Mouse (Mus musculus) kidney, postnatal 0 days (tissue): ENCODE measurements around the gene Bhlhe23. TPM values are rescaled to one million over a fixed set of nuclear protein-coding genes. Genes with fewer than 3 reads are reported as not detected.

Source experiments
- ATAC-seq: fragments of 200-750 bp; cut with Nextera tagmentation; replicated peaks from 2 replicates; pipeline ENCODE4 v1.8.0; 2017; ENCODE audit warnings: low read depth, moderate number of reproducible peaks, moderate TSS enrichment, moderate library complexity; ENCODE audit not compliant: low FRiP score
- DNase-seq: peaks from one replicate; pipeline ENCODE4 v3.0.0-alpha.2; 2016; ENCODE audit warnings: low spot score
- H3K27ac ChIP-seq: fragments of 300-500 bp; sonication (generic); 2 replicates; pipeline ENCODE4 v1.5.1; 2014; ENCODE audit warnings: mild to moderate bottlenecking
- H3K27me3 ChIP-seq: fragments of 300-500 bp; sonication (generic); 2 replicates; pipeline ENCODE4 v1.6.1; 2014; ENCODE audit warnings: low read length, mixed read lengths; ENCODE audit not compliant: insufficient read depth
- H3K36me3 ChIP-seq: fragments of 300-500 bp; sonication (generic); 2 replicates; pipeline ENCODE4 v1.6.1; 2014; ENCODE audit warnings: low read length, mixed read lengths; ENCODE audit not compliant: insufficient read depth
- H3K4me1 ChIP-seq: fragments of 300-500 bp; sonication (generic); replicated peaks from 2 replicates; pipeline ENCODE4 v1.6.1; 2014; ENCODE audit warnings: antibody characterized with exemption, low read length, mixed read lengths; ENCODE audit not compliant: insufficient read depth
- H3K4me2 ChIP-seq: fragments of 300-500 bp; sonication (generic); 2 replicates; pipeline ENCODE4 v1.6.1; 2014; ENCODE audit warnings: mild to moderate bottlenecking, low read length, moderate library complexity, mixed read lengths
- H3K4me3 ChIP-seq: fragments of 300-500 bp; sonication (generic); replicated peaks from 2 replicates; pipeline ENCODE4 v1.5.1; 2014; ENCODE audit warnings: low read depth, low read length
- H3K9ac ChIP-seq: fragments of 300-500 bp; sonication (generic); 2 replicates; pipeline ENCODE4 v1.6.1; 2014; ENCODE audit warnings: low read depth, low read length
- H3K9me3 ChIP-seq: fragments of 300-500 bp; sonication (generic); replicated peaks from 2 replicates; pipeline ENCODE4 v1.6.1; 2016; ENCODE audit warnings: low read length, inconsistent platforms, mixed read lengths
- CTCF ChIP-seq: IDR thresholded peaks from 2 replicates; pipeline ENCODE4 v1.5.1; 2016; ENCODE audit warnings: antibody characterized with exemption, low read depth, mild to moderate bottlenecking, moderate library complexity
- WGBS: fragments of 180-500 bp; shearing (Covaris S2); extraction: QIAGEN DNeasy Blood & Tissue Kit; methylation state at CpG from one replicate; pipeline ENCODE4 v1.1.7; 2014; 5-methylcytosine and 5-hydroxymethylcytosine counted together
- polyA plus RNA-seq: library from polyadenylated mRNA; unstranded; fragments of >200 nt; fragmentation: Nextera tagmentation; extraction: Ambion mirVana; gene quantifications from 2 replicates; pipeline ENCODE4 v1.2.1, GENCODE M21; 2015

Bhlhe23 gene
- polyA plus RNA-seq, 1 experiment from 2014 or later, result not detected

DNA sequence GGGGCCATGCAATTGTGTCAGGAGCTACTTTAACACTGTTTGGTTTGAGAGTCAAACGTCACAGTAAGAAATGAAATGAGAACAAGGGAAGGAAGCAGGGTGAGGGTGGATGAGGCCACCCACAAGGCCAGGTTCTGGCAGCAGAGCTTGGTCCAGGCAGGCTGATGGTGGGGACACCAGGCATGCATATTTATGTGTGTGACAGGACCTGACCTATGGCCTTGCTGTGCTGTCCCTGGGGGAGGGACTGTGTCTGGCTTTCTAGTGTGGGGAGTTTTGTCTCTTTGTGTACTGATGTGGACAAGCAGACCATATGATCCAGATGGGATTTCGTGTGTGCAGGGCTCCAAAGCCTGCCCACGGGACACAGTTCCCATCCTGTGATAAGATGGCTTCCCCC, 18.9 kb upstream of the Bhlhe23 start:
- Histone ChIP-seq H3K9ac (no peak overlapping the region), H3K27ac (no peak overlapping the region), H3K4me3 (no peak overlapping the region), H3K4me1 (no peaks in the 10 kb centered on the region), H3K36me3 (no peaks in the 10 kb centered on the region), H3K27me3 (no peaks in the 10 kb centered on the region), H3K4me2 (no peak overlapping the region), H3K9me3 (no peaks in the 10 kb centered on the region)
- DNase-seq (no peak), ATAC-seq (no peak)
- 50% methylated on average over 3 of the region's 3 CpGs for WGBS
- TF ChIP-seq CTCF, result no peak

DNA sequence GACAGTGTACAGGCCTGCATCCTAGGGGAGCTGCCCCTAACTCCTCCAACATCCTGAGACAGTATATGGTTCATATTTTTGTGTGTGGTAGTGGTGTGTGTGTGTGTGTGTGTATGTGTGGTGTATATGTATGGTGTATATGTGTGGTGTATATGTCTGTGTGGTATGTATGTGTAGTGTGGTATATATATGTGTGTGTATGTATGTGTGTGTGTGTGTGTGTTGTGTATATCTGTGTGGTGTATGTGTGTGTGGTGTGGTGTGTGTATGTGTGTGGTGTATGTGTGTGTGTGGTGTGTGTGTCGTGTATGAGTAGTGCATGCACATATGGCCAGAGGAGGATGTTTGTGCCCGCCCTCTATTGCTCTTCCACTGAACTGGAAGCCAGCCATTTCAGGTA, 17.7 kb upstream of the Bhlhe23 start:
- no peaks in the 10 kb centered on the region for H3K27me3 ChIP-seq
- H3K9me3 ChIP-seq, result no peaks in the 10 kb centered on the region
- no peak overlapping the region for H3K27ac ChIP-seq
- no peak overlapping the region for H3K9ac ChIP-seq
- DNase-seq (no peak), ATAC-seq (no peak)
- H3K4me3 ChIP-seq, result no peak overlapping the region
- no peak for TF ChIP-seq CTCF
- H3K4me1 ChIP-seq, result no peaks in the 10 kb centered on the region
- no peaks in the 10 kb centered on the region for H3K36me3 ChIP-seq
- WGBS, result 84% methylated on average over 2 of the region's 2 CpGs
- no peak overlapping the region for H3K4me2 ChIP-seq

DNA sequence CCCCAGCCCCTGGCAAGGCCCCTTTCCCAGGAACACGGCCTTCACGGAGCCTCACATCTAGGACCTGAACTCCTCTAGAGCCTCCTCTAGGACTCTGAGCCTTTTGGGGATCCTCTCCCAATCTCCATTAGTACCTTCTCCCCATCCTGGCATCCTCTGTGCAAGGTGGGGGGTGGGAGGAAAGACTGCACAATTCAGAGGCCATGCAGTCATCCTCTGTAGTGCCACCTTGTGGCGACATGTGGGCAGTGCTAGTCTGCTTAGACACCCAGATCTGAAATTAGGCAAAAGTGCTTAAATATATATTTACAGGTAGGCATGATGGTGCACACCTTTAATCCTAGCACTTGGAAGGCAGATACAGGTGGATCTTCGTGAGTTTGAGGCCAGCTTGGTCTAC, 15.0 kb upstream of the Bhlhe23 start:
- ATAC-seq (no peak), DNase-seq (peak; percentile 53)
- no peaks in the 10 kb centered on the region for H3K36me3 ChIP-seq
- peak; percentile 77 for TF ChIP-seq CTCF
- H3K9me3 ChIP-seq, result no peaks in the 10 kb centered on the region
- no peak overlapping the region for H3K27ac ChIP-seq
- no peak overlapping the region for H3K4me2 ChIP-seq
- no peak overlapping the region for H3K9ac ChIP-seq
- H3K27me3 ChIP-seq, result no peaks in the 10 kb centered on the region
- no peak overlapping the region for H3K4me3 ChIP-seq
- H3K4me1 ChIP-seq, result 0 out of 2 replicates have a peak, but pooled peaks cover 4% of the 10 kb centered on the region
- 43% methylated on average over 4 of the region's 4 CpGs for WGBS

DNA sequence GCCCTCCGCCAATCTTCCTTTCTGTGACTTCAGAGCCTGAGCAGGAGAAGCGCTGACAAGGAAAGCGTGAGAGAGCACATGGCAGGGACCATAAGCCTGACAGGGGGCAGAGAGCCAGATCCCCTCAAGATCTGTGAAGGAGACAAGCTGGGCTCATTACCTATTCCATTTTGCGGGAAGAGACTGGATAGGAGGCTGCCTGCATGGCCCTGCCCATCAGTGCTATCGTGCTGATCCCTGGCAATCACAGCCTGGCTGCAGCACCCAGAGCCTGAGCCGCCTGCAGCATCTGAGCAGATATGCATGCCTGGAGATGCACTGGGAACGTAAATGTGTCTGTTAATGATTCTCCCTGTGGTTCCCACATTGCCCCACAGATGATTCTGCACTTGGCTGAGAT, 12.1 kb upstream of the Bhlhe23 start:
- no peak for DNase-seq
- 17% methylated on average over 7 of the region's 7 CpGs for WGBS

DNA sequence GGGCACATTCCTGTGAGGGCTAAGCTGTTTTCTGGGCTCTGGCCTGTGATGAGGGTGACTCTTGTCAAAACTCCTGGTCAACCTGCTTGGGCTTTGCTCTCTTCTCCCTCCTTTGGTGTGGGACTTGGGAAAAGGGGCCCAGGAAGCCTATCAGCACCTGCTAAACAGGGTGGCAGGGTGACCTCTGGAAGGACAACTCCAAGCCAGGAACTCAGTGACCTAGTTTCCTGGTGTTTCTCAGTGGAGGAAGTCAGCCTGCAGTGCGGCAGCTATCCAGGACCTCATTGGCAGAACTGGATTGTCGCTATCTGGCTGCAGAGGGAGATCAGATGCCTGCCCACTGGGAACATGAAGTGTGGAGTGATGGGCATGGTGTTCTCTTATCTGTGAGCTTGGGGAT, 11.7 kb upstream of the Bhlhe23 start:
- TF ChIP-seq CTCF, result no peak
- no peaks in the 10 kb centered on the region for H3K27me3 ChIP-seq
- no peaks in the 10 kb centered on the region for H3K36me3 ChIP-seq
- H3K9ac ChIP-seq, result no peak overlapping the region
- DNase-seq, result no peak
- H3K4me2 ChIP-seq, result no peak overlapping the region
- H3K4me3 ChIP-seq, result no peak overlapping the region
- ATAC-seq, result no peak
- 39% methylated on average over 2 of the region's 2 CpGs for WGBS
- 0 out of 2 replicates have a peak, but pooled peaks cover 4% of the 10 kb centered on the region for H3K4me1 ChIP-seq
- no peak overlapping the region for H3K27ac ChIP-seq
- no peaks in the 10 kb centered on the region for H3K9me3 ChIP-seq

More for the DNA sequence above, 12.1 kb upstream of the Bhlhe23 start:
- no peak for TF ChIP-seq CTCF
- Histone ChIP-seq H3K4me1 (0 out of 2 replicates have a peak, but pooled peaks cover 4% of the 10 kb centered on the region), H3K4me3 (no peak overlapping the region), H3K9ac (no peak overlapping the region), H3K27ac (no peak overlapping the region), H3K36me3 (no peaks in the 10 kb centered on the region), H3K27me3 (no peaks in the 10 kb centered on the region), H3K4me2 (no peak overlapping the region), H3K9me3 (no peaks in the 10 kb centered on the region)
- ATAC-seq, result no peak

DNA sequence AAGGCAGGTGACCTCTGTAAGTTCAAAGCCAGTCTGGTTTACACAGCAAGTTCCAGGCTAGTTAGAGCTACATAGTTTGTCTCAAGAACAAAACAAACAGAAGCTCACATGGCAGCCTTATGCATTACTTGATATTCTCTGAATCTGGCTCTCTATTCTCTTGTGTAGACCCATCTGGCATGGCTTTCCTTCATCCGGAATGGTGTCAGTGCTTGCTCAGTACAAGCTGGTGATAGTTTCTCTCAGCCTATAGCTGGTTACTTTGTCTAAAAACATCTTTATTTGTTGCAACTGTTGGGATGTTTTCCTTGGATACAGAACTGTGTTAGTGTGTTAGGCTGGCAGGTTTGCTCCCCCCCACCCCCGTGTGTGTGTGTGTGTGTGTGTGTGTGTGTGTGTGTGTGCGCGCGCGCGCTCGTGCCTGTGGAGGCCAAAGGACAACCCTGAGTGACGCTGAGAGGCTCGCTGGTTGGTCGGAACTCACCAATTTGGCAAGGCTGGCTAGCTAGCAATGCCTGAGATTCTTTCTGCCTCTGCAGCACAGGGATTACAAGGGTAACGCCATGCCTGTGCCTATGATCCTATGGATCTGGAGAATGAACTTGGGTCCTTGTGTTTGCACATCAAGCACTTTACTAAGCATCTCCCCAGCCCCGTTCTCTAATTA, 11.0 kb upstream of the Bhlhe23 start:
- WGBS, result 75% methylated on average over 13 of the region's 13 CpGs
- no peak for DNase-seq
- H3K4me2 ChIP-seq, result no peak overlapping the region
- no peaks in the 10 kb centered on the region for H3K9me3 ChIP-seq
- TF ChIP-seq CTCF, result no peak
- 0 out of 2 replicates have a peak, but pooled peaks cover 4% of the 10 kb centered on the region for H3K4me1 ChIP-seq
- H3K9ac ChIP-seq, result no peak overlapping the region
- no peak for ATAC-seq
- H3K27ac ChIP-seq, result no peak overlapping the region
- no peaks in the 10 kb centered on the region for H3K36me3 ChIP-seq
- H3K27me3 ChIP-seq, result no peaks in the 10 kb centered on the region
- H3K4me3 ChIP-seq, result no peak overlapping the region

DNA sequence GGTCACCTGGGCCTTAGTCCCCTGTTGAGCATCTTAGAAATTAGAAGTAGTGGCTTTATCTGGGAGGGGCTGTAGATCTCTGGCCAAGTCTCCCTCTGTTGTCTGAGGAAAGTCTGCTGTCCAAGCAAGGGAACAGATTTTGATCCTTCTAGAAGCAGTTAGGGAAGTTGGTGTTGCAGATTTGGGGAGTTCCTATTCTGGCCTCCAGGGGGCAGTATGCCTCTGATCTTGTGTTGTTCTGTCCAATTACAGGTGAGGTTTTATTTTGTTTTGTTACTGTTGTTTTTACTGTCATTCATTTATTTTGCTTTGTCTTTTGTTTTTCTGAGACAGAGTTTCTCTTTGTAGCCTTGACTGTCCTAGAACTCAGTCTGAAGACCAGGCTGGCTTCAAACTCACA, 10.0 kb upstream of the Bhlhe23 start:
- no peak overlapping the region for H3K27ac ChIP-seq
- no peak for ATAC-seq
- no peak overlapping the region for H3K4me3 ChIP-seq
- H3K4me1 ChIP-seq, result 0 out of 2 replicates have a peak, but pooled peaks cover 4% of the 10 kb centered on the region
- no peaks in the 10 kb centered on the region for H3K27me3 ChIP-seq
- TF ChIP-seq CTCF, result peak; percentile 71
- no peaks in the 10 kb centered on the region for H3K9me3 ChIP-seq
- no peaks in the 10 kb centered on the region for H3K36me3 ChIP-seq
- DNase-seq, result peak; percentile 13
- no peak overlapping the region for H3K4me2 ChIP-seq
- H3K9ac ChIP-seq, result no peak overlapping the region
